16 mouse cellular contexts compared by ENCODE assay signal in the genomic region with DNA sequence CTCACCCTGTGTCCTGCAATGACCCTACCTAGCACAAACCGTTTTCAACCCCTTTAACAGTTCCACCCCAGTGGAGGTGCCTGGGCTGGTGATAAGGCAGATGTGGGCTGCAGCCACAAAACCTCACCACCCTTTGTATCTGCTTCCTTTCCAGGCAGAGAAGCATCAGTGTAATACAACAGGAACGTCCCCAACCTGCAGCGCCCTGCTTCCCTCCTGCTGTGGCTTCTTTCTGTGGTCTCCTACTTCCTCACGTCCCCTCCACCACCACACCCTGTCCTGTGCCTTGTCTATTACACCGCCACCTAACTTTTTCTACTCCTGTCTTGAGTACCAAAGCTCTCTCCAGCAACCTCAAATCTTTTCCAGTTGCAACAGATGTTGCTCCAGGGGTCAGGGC. TPM values are rescaled to one million over a fixed set of nuclear protein-coding genes. Genes with fewer than 3 reads are reported as not detected.
A peak's percentile ranks its signal among the peaks of the same experiment; 100 is the strongest.
DNase-seq lines count a peak whose midpoint lies in the region; ATAC-seq and TF ChIP-seq lines count a peak whose summit lies in the region.
"Had no signal": no experiment of that assay in that cellular context is flagged by ENCODE, and none has a peak within 500 bp of the region (broad histone marks: within the 10 kb centered on the region; RNA-seq: fewer than 3 reads in every experiment).

No protein-coding gene starts in this region.

- WGBS in liver, postnatal 0 days (ENCODE audit: insufficient replicate concordance): 23% methylated on average over 5 of the region's 5 CpGs
- WGBS in midbrain, postnatal 0 days: 70% methylated on average over 5 of the region's 5 CpGs

- TF ChIP-seq EP300 in MEL (IDR thresholded peaks at IDR 0.05; ENCODE audit: low read depth in 1 of 2, low read length in 2 of 2): peak; percentile 99 to 100
- TF ChIP-seq EP300 in liver, postnatal 0 days (IDR thresholded peaks at IDR 0.05; ENCODE audit: low read depth): peak; percentile 61; the same call in 1 of the 2 replicates

- no peak overlapping the region for H3K4me2 ChIP-seq in liver, postnatal 0 days (ENCODE audit: low read depth, low read length)
- H3K4me2 ChIP-seq in midbrain, postnatal 0 days (ENCODE audit: low read depth, low read length, poor library complexity, severe bottlenecking): no peak overlapping the region
- H3K4me2 ChIP-seq: heart, embryonic 12.5 days had no signal

- peak overlapping the region; percentile 43 for H3K9ac ChIP-seq in MEL (ENCODE audit: control insufficient read depth, low read depth, low read length, poor library complexity, severe bottlenecking)
- H3K9ac ChIP-seq in liver, postnatal 0 days (replicated peaks): no peak overlapping the region
- no peak overlapping the region for H3K9ac ChIP-seq in midbrain, postnatal 0 days (replicated peaks; ENCODE audit: low read length, poor library complexity, severe bottlenecking)
- H3K9ac ChIP-seq: heart, embryonic 12.5 days had no signal

- H3K27ac ChIP-seq in MEL (ENCODE audit: control insufficient read depth, low read depth, low read length): peak overlapping the region; percentile 99
- H3K27ac ChIP-seq in liver, postnatal 0 days (ENCODE audit: low read depth): no peak overlapping the region
- H3K27ac ChIP-seq in midbrain, postnatal 0 days (ENCODE audit: low read depth, low read length): no peak overlapping the region
- H3K27ac ChIP-seq: hindbrain, postnatal 0 days; macrophage had no signal

- DNase-seq in 416B (ENCODE audit: low read depth) (peak; percentile 100), MEL (ENCODE audit: low read depth, low spot score) (peak; percentile 97)
- DNase-seq in liver, postnatal 0 days: peak; percentile 33
- peak; percentile 18 to 22 for DNase-seq in spleen, postnatal 14 days (ENCODE audit: low spot score in 2 of 2)
- no peak for DNase-seq in embryo, embryonic 10 days (ENCODE audit: low spot score)
- no peak for DNase-seq in midbrain, postnatal 0 days (ENCODE audit: low spot score)
- DNase-seq in left cerebral cortex, postnatal 14 days (ENCODE audit: low spot score in 2 of 2): no peak
- DNase-seq in right cerebral cortex, postnatal 14 days: no peak
- DNase-seq: adrenal gland, postnatal 10 days; cerebellum, adult 2 months; kidney, postnatal 4 days; left cerebral cortex, postnatal 4 days; right cerebral cortex, postnatal 25 days had no signal

- H3K79me2 ChIP-seq in MEL (ENCODE audit: control insufficient read depth, insufficient read depth, low read length, poor library complexity): no peaks in the 10 kb centered on the region

- H3K36me3 ChIP-seq in MEL (ENCODE audit: control insufficient read depth in 1 of 2, insufficient read depth in 2 of 2, low read length in 2 of 2): peaks cover 0 to 41% of the 10 kb centered on the region in 2 experiments; a peak in 2 of 4 replicates
- H3K36me3 ChIP-seq in liver, postnatal 0 days (replicated peaks; ENCODE audit: insufficient read depth, low read length): no peaks in the 10 kb centered on the region
- H3K36me3 ChIP-seq in midbrain, postnatal 0 days (ENCODE audit: insufficient read depth, low read length): no peaks in the 10 kb centered on the region
- H3K36me3 ChIP-seq: heart, embryonic 12.5 days had no signal

- intact Hi-C loops in left cerebral cortex, postnatal 14 days (cut with DNase I): no loop called here

- peaks cover 20 to 48% of the 10 kb centered on the region in 2 experiments for H3K4me1 ChIP-seq in MEL (ENCODE audit: control insufficient read depth in 1 of 2, insufficient read depth in 2 of 2, low read length in 2 of 2)
- no peaks in the 10 kb centered on the region for H3K4me1 ChIP-seq in liver, postnatal 0 days (ENCODE audit: insufficient read depth)
- no peaks in the 10 kb centered on the region for H3K4me1 ChIP-seq in midbrain, postnatal 0 days (ENCODE audit: insufficient read depth, low read length)

- peak overlapping the region in 1 of 2 experiments; percentile 22; a peak in 2 of 4 replicates for H3K4me3 ChIP-seq in MEL (ENCODE audit: control insufficient read depth in 1 of 2, insufficient read depth in 1 of 2, low read depth in 2 of 2, low read length in 2 of 2)
- no peak overlapping the region for H3K4me3 ChIP-seq in liver, postnatal 0 days (ENCODE audit: low read depth, low read length)
- no peak overlapping the region for H3K4me3 ChIP-seq in midbrain, postnatal 0 days (ENCODE audit: low read depth, low read length)
- H3K4me3 ChIP-seq: heart, embryonic 12.5 days had no signal

- no peaks in the 10 kb centered on the region for H3K27me3 ChIP-seq in MEL (ENCODE audit: control insufficient read depth in 1 of 2, insufficient read depth in 2 of 2, low read length in 2 of 2)
- no peaks in the 10 kb centered on the region for H3K27me3 ChIP-seq in liver, postnatal 0 days (ENCODE audit: insufficient read depth, low read length)
- no peaks in the 10 kb centered on the region for H3K27me3 ChIP-seq in midbrain, postnatal 0 days (ENCODE audit: insufficient read depth, low read length)
- H3K27me3 ChIP-seq: heart, embryonic 12.5 days had no signal

- no peak for TF ChIP-seq CTCF in MEL (IDR thresholded peaks at IDR 0.05 in 2 of 3, conservative IDR thresholded peaks at IDR 0.05 in 1 of 3; ENCODE audit: control insufficient read depth in 1 of 3, insufficient read depth in 1 of 3, low read depth in 2 of 3, low read length in 3 of 3, poor library complexity in 1 of 3, severe bottlenecking in 1 of 3)
- no peak for TF ChIP-seq CTCF in liver, postnatal 0 days (IDR thresholded peaks at IDR 0.05; ENCODE audit: low read depth)
- no peak for TF ChIP-seq CTCF in midbrain, postnatal 0 days (IDR thresholded peaks at IDR 0.05)

- no peaks in the 10 kb centered on the region for H3K9me3 ChIP-seq in MEL (replicated peaks; ENCODE audit: insufficient read depth, low read length)
- H3K9me3 ChIP-seq in liver, postnatal 0 days (ENCODE audit: low read length): no peaks in the 10 kb centered on the region
- H3K9me3 ChIP-seq in midbrain, postnatal 0 days (ENCODE audit: low read length): no peaks in the 10 kb centered on the region
- H3K9me3 ChIP-seq: heart, embryonic 12.5 days had no signal

- ATAC-seq in liver, postnatal 0 days: peak; percentile 29; the same call in 1 of the 2 replicates
- no peak for ATAC-seq in midbrain, postnatal 0 days (ENCODE audit: low FRiP score)
- ATAC-seq: hindbrain, postnatal 0 days had no signal

- TF ChIP-seq RAD21 in MEL (IDR thresholded peaks at IDR 0.05; ENCODE audit: low read depth, low read length): no peak; the same call in 1 of the 2 replicates

- TF ChIP-seq POLR2A in MEL (IDR thresholded peaks at IDR 0.05; ENCODE audit: control insufficient read depth in 1 of 2, insufficient read depth in 1 of 2, low read depth in 1 of 2, low read length in 2 of 2, poor library complexity in 1 of 2): peak in 1 of 2 experiments; percentile 52; a peak in 2 of 4 replicates

TF ChIP-seq in MEL, 35 proteins besides CTCF, POLR2A, EP300 and RAD21 (continues in another document):
- TF ChIP-seq ZNF384 (IDR thresholded peaks at IDR 0.05; ENCODE audit: low read depth, low read length): peak; percentile 57; the same call in 1 of the 2 replicates
- peak; percentile 90 for TF ChIP-seq MAZ (IDR thresholded peaks at IDR 0.05; ENCODE audit: low read depth, low read length)
- peak; percentile 83 for TF ChIP-seq BHLHE40 (IDR thresholded peaks at IDR 0.05; ENCODE audit: borderline replicate concordance, low read depth, low read length)
- no peak for TF ChIP-seq UBTF (IDR thresholded peaks at IDR 0.05; ENCODE audit: borderline replicate concordance, insufficient read depth, low read depth, low read length)
- peak; percentile 98 for TF ChIP-seq TCF12 (IDR thresholded peaks at IDR 0.05; ENCODE audit: low read depth, low read length)
- TF ChIP-seq NELFE (IDR thresholded peaks at IDR 0.05; ENCODE audit: low read depth, low read length): peak; percentile 69
- TF ChIP-seq CHD2 (IDR thresholded peaks at IDR 0.05; ENCODE audit: low read length): peak; percentile 36; the same call in 1 of the 2 replicates
- TF ChIP-seq MXI1 (IDR thresholded peaks at IDR 0.05; ENCODE audit: low read depth, low read length): peak; percentile 64
- TF ChIP-seq MYB (IDR thresholded peaks at IDR 0.05; ENCODE audit: low read depth, low read length): peak; percentile 100
- TF ChIP-seq ETS1 (IDR thresholded peaks at IDR 0.05; ENCODE audit: low read depth, low read length): peak; percentile 90
- no peak for TF ChIP-seq KAT2A (conservative IDR thresholded peaks at IDR 0.05; ENCODE audit: low read depth, low read length)
- TF ChIP-seq SIN3A (IDR thresholded peaks at IDR 0.05; ENCODE audit: low read length): peak; percentile 98
- peak; percentile 96 for TF ChIP-seq TAL1 (IDR thresholded peaks at IDR 0.05; ENCODE audit: low read length)
- TF ChIP-seq ZC3H11A (IDR thresholded peaks at IDR 0.05; ENCODE audit: low read depth, low read length): no peak
- peak; percentile 90; the same call in 1 of the 2 replicates for TF ChIP-seq JUND (IDR thresholded peaks at IDR 0.05; ENCODE audit: low read depth, low read length)
- no peak for TF ChIP-seq POLR2AphosphoS5 (IDR thresholded peaks at IDR 0.05; ENCODE audit: borderline replicate concordance, low read depth, low read length)
- TF ChIP-seq USF2 (IDR thresholded peaks at IDR 0.05; ENCODE audit: borderline replicate concordance in 1 of 2, insufficient read depth in 1 of 2, low read depth in 1 of 2, low read length in 2 of 2): no peak
- peak; percentile 62; the same call in 1 of the 2 replicates for TF ChIP-seq MAFK (IDR thresholded peaks at IDR 0.05; ENCODE audit: borderline replicate concordance, low read depth, low read length)
- TF ChIP-seq CHD1 (IDR thresholded peaks at IDR 0.05; ENCODE audit: low read depth, low read length): no peak
- no peak for TF ChIP-seq MAX (IDR thresholded peaks at IDR 0.05; ENCODE audit: low read length)
- peak; percentile 97 for TF ChIP-seq GATA1 (IDR thresholded peaks at IDR 0.05; ENCODE audit: low read depth, low read length)
- no peak for TF ChIP-seq NRF1 (IDR thresholded peaks at IDR 0.05; ENCODE audit: insufficient read depth, low read depth, low read length, poor library complexity, severe bottlenecking)
- no peak for TF ChIP-seq USF1 (IDR thresholded peaks at IDR 0.05; ENCODE audit: low read depth, low read length)
- TF ChIP-seq ELF1 (IDR thresholded peaks at IDR 0.05; ENCODE audit: low read depth, low read length): peak; percentile 35; the same call in 1 of the 2 replicates
- no peak; the same call in 1 of the 2 replicates for TF ChIP-seq ZMIZ1 (IDR thresholded peaks at IDR 0.05; ENCODE audit: low read depth, low read length)

RNA-seq across cellular contexts. Expression of gene Aff3, which starts 29.4 kb away (rescaled TPM):
- 25.4 TPM in 2 replicates for total RNA-seq in MEL (2012; rRNA removed)
- 10 to 100 TPM; 18.5 to 41.1 TPM for polyA plus RNA-seq in MEL (2012; ENCODE audit: insufficient read depth in 1 of 2, insufficient read length in 2 of 2, low read depth in 1 of 2, low replicate concordance in 2 of 2, missing spikeins in 1 of 2)
- 0.81 and 1.1 TPM in 2 replicates for polyA plus RNA-seq in liver, postnatal 0 days (2015; fragmentation: Nextera tagmentation; extraction: Ambion mirVana)
- total RNA-seq in midbrain, postnatal 0 days (2014; rRNA removed): 61.2 and 65.0 TPM in 2 replicates
- 16.5 and 20.6 TPM in 2 replicates for polyA plus RNA-seq in midbrain, postnatal 0 days (2015; fragmentation: Nextera tagmentation; extraction: Ambion mirVana)
- total RNA-seq in left cerebral cortex, postnatal 14 days (2021): 10 to 100 TPM; 82.9 to 86.5 TPM

Comparison
In these comparisons a context has a peak if more than half of its experiments do, and no peak if none do; other contexts are left out.
1. DNase-seq: peak in 416B (single experiment), MEL (single experiment), liver, postnatal 0 days (single experiment) and spleen, postnatal 14 days (2 of 2); none in embryo, embryonic 10 days (single experiment), midbrain, postnatal 0 days (single experiment), left cerebral cortex, postnatal 14 days (0 of 2) and right cerebral cortex, postnatal 14 days (single experiment).